Mouse (Mus musculus) forebrain, embryonic 16.5 days (tissue): ENCODE results near the gene Olfr1201. TPM values are rescaled to one million over a fixed set of nuclear protein-coding genes. Genes with fewer than 3 reads are reported as not detected.

Source experiments
- polyA plus RNA-seq: library from polyadenylated mRNA; unstranded; fragments of >200 nt; fragmentation: Nextera tagmentation; extraction: Ambion mirVana; gene quantifications from 2 replicates; pipeline ENCODE4 v1.2.1, GENCODE M21; 2015

The Olfr1201 gene
- polyA plus RNA-seq, 1 experiment from 2014 or later, result not detected

Other genes starting within 250 kb of the Olfr1201 start
- not detected in 2 replicates for gene Olfr1188, start 236.1 kb upstream of the Olfr1201 start, polyA plus RNA-seq
- not detected in 2 replicates for gene Olfr1189, start 206.6 kb upstream of the Olfr1201 start, polyA plus RNA-seq
- not detected in 2 replicates for gene Olfr1191-ps1, start 152.5 kb upstream of the Olfr1201 start, polyA plus RNA-seq
- not detected in 2 replicates for gene Olfr1192-ps1, start 144.5 kb upstream of the Olfr1201 start, polyA plus RNA-seq
- gene Olfr1193, start 117.4 kb upstream of the Olfr1201 start, polyA plus RNA-seq, result not detected in 2 replicates
- gene Olfr1195, start 103.8 kb upstream of the Olfr1201 start, polyA plus RNA-seq, result not detected in 2 replicates
- gene Olfr1196, start 88.4 kb upstream of the Olfr1201 start, polyA plus RNA-seq, result not detected in 2 replicates
- not detected in 2 replicates for gene Olfr1197, start 60.7 kb upstream of the Olfr1201 start, polyA plus RNA-seq
- gene Olfr1198, start 41.7 kb upstream of the Olfr1201 start, polyA plus RNA-seq, result not detected in 2 replicates
- gene Olfr1199, start 32.6 kb upstream of the Olfr1201 start, polyA plus RNA-seq, result not detected in 2 replicates
- not detected in 2 replicates for gene Olfr1200, start 22.5 kb upstream of the Olfr1201 start, polyA plus RNA-seq
- not detected in 2 replicates for gene Olfr1202, start 21.5 kb downstream of the Olfr1201 start, polyA plus RNA-seq
- not detected in 2 replicates for gene Olfr1205, start 36.7 kb downstream of the Olfr1201 start, polyA plus RNA-seq
- gene Olfr1204, start 56.3 kb downstream of the Olfr1201 start, polyA plus RNA-seq, result not detected in 2 replicates
- not detected in 2 replicates for gene Olfr1206, start 70.2 kb downstream of the Olfr1201 start, polyA plus RNA-seq
- gene Olfr1208, start 109.3 kb downstream of the Olfr1201 start, polyA plus RNA-seq, result not detected in 2 replicates
- not detected in 2 replicates for gene Olfr1209, start 122.1 kb downstream of the Olfr1201 start, polyA plus RNA-seq
- not detected in 2 replicates for gene Olfr1211, start 145.1 kb downstream of the Olfr1201 start, polyA plus RNA-seq
- gene Olfr1212, start 160.9 kb downstream of the Olfr1201 start, polyA plus RNA-seq, result not detected in 2 replicates
- not detected in 2 replicates for gene Gm13762, start 187.2 kb downstream of the Olfr1201 start, polyA plus RNA-seq
- not detected in 2 replicates for gene Olfr1214, start 199.6 kb downstream of the Olfr1201 start, polyA plus RNA-seq
- gene Olfr1215, start 213.9 kb downstream of the Olfr1201 start, polyA plus RNA-seq, result not detected in 2 replicates
- gene Olfr1216, start 225.3 kb downstream of the Olfr1201 start, polyA plus RNA-seq, result not detected in 2 replicates
- gene Olfr1217, start 239.0 kb downstream of the Olfr1201 start, polyA plus RNA-seq, result not detected in 2 replicates